Mouse (Mus musculus) stomach, postnatal 0 days (tissue): ENCODE measurements at regions not wholly inside any gene's neighbourhood (a gene's known extent, or its start where the extent isn't known, plus 50 kb on each side); places are given as distances from the start of the nearest gene placed in this dataset.

Source experiments
- ATAC-seq: fragments of 200-750 bp; cut with Nextera tagmentation; 2 replicates; pipeline ENCODE4 v1.8.0; 2017; ENCODE audit not compliant: low FRiP score, low TSS enrichment
- DNase-seq: peaks from one replicate; pipeline ENCODE4 v3.0.0-alpha.2; 2016; ENCODE audit warnings: low spot score
- H3K27ac ChIP-seq: fragments of 300-500 bp; sonication (generic); replicated peaks from 2 replicates; pipeline ENCODE4 v1.5.1; 2014; ENCODE audit warnings: mild to moderate bottlenecking, control low read depth
- H3K27me3 ChIP-seq: fragments of 300-500 bp; sonication (generic); 2 replicates; pipeline ENCODE4 v1.6.1; 2014; ENCODE audit warnings: low read length; ENCODE audit not compliant: control insufficient read depth, insufficient read depth
- H3K36me3 ChIP-seq: fragments of 300-500 bp; sonication (generic); 2 replicates; pipeline ENCODE4 v1.6.1; 2014; ENCODE audit warnings: low read length, mixed read lengths; ENCODE audit not compliant: control insufficient read depth, insufficient read depth
- H3K4me1 ChIP-seq: fragments of 300-500 bp; sonication (generic); replicated peaks from 2 replicates; pipeline ENCODE4 v1.6.1; 2014; ENCODE audit warnings: antibody characterized with exemption; ENCODE audit not compliant: control insufficient read depth, insufficient read depth
- H3K4me2 ChIP-seq: fragments of 300-500 bp; sonication (generic); replicated peaks from 2 replicates; pipeline ENCODE4 v1.6.1; 2014; ENCODE audit warnings: low read depth, mild to moderate bottlenecking, control low read depth, moderate library complexity
- H3K4me3 ChIP-seq: fragments of 300-500 bp; sonication (generic); 2 replicates; pipeline ENCODE4 v1.5.1; 2014; ENCODE audit warnings: low read depth, low read length, control low read depth
- H3K9ac ChIP-seq: fragments of 300-500 bp; sonication (generic); 2 replicates; pipeline ENCODE4 v1.6.1; 2014; ENCODE audit warnings: mild to moderate bottlenecking, low read length, control low read depth, mixed read lengths
- H3K9me3 ChIP-seq: fragments of 300-500 bp; sonication (generic); 2 replicates; pipeline ENCODE4 v1.6.1; 2016; ENCODE audit warnings: low read length; ENCODE audit not compliant: control insufficient read depth
- CTCF ChIP-seq: IDR thresholded peaks from 2 replicates; pipeline ENCODE4 v1.5.1; 2016; ENCODE audit warnings: antibody characterized with exemption, low read depth, mild to moderate bottlenecking, moderate library complexity
- EP300 ChIP-seq: optimal IDR thresholded peaks from 2 replicates; pipeline ENCODE3; 2016; ENCODE audit warnings: antibody characterized with exemption
- WGBS: fragments of 180-500 bp; shearing (Covaris S2); extraction: QIAGEN DNeasy Blood & Tissue Kit; methylation state at CpG from one replicate; pipeline ENCODE4 v1.1.7; 2014; 5-methylcytosine and 5-hydroxymethylcytosine counted together

DNA sequence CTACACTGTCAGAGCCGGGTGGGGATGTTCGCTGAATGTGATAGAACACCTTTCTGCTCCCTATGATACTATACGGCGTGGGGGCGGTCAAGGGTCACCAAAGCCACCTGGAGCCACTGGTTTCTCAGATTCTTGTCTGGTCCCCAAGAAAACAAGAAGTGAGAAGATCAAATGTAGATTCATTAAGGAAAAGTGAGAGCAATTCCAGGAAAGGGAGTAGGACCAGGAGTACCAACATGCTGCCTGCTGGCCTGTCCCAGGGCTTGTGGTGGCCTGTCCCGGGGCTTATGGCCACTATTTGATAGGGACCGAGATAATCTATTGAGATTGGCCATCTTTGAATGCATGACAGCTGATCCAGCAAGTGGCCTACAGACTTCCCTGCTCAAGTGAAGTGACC lies 58.8 kb upstream of the Fut8 start:
- H3K36me3 ChIP-seq: no peaks in the 10 kb centered on the region
- 76% methylated on average over 7 of the region's 7 CpGs for WGBS
- no peak for TF ChIP-seq EP300
- no peak for TF ChIP-seq CTCF
- H3K27me3 ChIP-seq: no peaks in the 10 kb centered on the region
- H3K4me3 ChIP-seq: no peak overlapping the region
- DNase-seq (no peak), ATAC-seq (no peak)
- no peak overlapping the region for H3K9ac ChIP-seq
- no peak overlapping the region for H3K4me2 ChIP-seq
- H3K27ac ChIP-seq: 0 out of 2 replicates have a peak overlapping the region, but pooled peaks have one; percentile 4
- no peaks in the 10 kb centered on the region for H3K9me3 ChIP-seq
- H3K4me1 ChIP-seq: peaks cover 6% of the 10 kb centered on the region

DNA sequence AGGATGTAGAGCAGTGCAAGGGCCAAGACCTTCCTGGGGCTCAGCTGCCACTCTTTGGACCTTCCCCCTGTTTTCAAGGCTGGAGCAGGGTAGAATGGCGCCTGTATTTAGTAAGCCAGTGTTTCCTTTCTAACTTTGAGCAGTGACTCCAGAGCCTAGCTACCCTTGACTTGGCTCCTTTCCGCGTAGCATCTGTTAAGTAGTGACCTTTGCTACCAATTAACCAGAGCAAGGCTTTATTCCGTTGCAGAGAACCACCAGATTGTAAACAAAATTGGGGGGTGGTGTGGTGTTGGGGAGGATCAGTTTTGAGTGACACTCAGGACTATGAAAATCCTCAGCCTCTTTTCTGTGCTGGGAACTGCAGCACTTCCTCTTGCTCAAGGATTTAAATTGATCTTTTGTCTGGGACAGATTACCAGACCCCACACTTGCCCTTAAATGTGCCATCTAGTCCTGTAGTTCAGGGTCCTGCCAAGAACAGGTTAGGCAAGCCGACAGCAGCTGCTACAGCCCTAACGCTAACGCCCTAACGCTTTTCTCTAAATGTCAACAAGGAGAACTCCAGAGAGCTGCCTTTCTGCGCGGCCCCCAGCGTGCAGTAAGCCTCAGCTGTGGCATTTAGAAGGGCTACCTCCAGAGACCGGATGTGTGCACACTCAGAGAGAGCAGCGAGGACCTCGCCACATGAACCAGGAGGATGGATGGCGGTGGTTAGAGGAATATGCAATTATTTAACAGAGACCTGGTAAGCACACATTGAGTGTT lies 59.9 kb upstream of the Fut8 start:
- DNase-seq: peak; percentile 70
- ATAC-seq: peak; percentile 81
- no peak overlapping the region for H3K9ac ChIP-seq
- H3K27ac ChIP-seq: peak overlapping the region; percentile 61
- H3K27me3 ChIP-seq: no peaks in the 10 kb centered on the region
- TF ChIP-seq CTCF (no peak; the same call in 1 of the 2 replicates), EP300 (no peak)
- no peak overlapping the region for H3K4me2 ChIP-seq
- peaks cover 6% of the 10 kb centered on the region for H3K4me1 ChIP-seq
- H3K9me3 ChIP-seq: no peaks in the 10 kb centered on the region
- WGBS: 20% methylated on average over 15 of the region's 15 CpGs
- no peaks in the 10 kb centered on the region for H3K36me3 ChIP-seq
- no peak overlapping the region for H3K4me3 ChIP-seq

DNA sequence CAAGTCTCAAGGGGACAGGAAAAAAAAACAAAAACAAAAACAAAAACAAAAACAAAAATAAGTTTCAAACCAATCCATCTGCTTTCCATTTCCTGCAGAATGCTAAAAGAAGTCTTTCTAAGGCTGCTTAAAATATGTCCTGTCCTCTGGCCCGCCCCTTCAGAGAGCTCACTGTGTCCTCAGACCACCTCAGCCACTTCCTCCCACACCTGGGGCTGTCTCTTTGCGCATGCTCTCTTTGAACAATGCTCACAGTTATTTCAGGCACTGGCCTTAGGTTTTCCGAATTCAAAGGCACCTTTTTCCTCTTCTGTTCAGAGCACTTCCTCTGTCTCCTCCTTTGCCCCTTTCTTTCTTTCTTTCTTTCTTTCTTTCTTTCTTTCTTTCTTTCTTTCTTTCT lies 60.6 kb upstream of the Fut8 start:
- DNase-seq: no peak
- no peaks in the 10 kb centered on the region for H3K27me3 ChIP-seq
- 71% methylated on average over 3 of the region's 3 CpGs for WGBS
- peaks cover 6% of the 10 kb centered on the region for H3K4me1 ChIP-seq
- TF ChIP-seq EP300 (no peak), CTCF (no peak)
- H3K4me3 ChIP-seq: no peak overlapping the region
- H3K9me3 ChIP-seq: no peaks in the 10 kb centered on the region
- no peak overlapping the region for H3K27ac ChIP-seq
- ATAC-seq: no peak
- H3K4me2 ChIP-seq: no peak overlapping the region
- H3K36me3 ChIP-seq: no peaks in the 10 kb centered on the region
- H3K9ac ChIP-seq: no peak overlapping the region

DNA sequence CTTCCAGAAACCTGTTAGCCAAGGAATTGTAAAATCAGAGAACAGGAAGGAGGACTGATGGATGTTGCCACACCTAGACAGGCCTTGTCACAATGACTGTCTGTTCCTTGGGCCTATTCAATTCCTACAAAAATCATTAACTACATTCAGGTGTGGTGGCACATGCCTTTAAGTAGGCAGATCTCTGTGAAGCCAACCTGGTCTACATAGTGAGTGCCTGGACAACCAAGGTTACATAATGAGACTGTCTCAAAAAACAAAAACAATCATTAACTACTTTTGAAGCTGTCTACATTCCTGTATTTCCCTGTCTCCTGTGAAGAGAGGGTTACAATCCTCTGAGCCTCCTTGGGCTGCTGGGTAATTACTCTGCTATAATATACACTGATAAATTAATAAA lies 63.9 kb upstream of the Fut8 start:
- Histone ChIP-seq H3K27ac (no peak overlapping the region), H3K4me2 (no peak overlapping the region), H3K9me3 (no peaks in the 10 kb centered on the region), H3K4me1 (peaks cover 6% of the 10 kb centered on the region), H3K36me3 (no peaks in the 10 kb centered on the region), H3K27me3 (no peaks in the 10 kb centered on the region), H3K9ac (no peak overlapping the region), H3K4me3 (no peak overlapping the region)
- ATAC-seq (no peak; the same call in 1 of the 2 replicates), DNase-seq (no peak)
- TF ChIP-seq EP300 (no peak), CTCF (no peak)

DNA sequence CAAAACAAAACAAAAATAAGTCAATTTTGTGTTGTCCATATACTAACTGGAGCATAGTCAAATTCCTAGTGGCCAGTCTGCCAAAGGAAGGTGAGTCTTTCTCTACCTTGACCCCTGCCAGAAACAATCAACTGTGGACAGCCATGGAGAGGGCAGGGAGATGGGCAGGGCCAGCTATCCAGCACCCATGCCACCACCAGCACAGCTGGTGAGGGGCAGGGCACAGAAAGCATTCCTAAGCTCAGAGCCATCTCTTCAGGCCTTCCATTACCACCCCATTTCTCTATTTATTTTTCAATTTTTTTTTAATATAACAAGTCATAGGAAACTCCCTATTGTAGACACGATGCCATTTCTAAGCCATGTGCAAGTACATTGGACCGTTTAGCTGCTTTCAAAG lies 65.4 kb upstream of the Fut8 start:
- H3K27ac ChIP-seq: no peak overlapping the region
- ATAC-seq: no peak
- H3K9ac ChIP-seq: no peak overlapping the region
- H3K27me3 ChIP-seq: no peaks in the 10 kb centered on the region
- no peak overlapping the region for H3K4me3 ChIP-seq
- H3K4me1 ChIP-seq: peaks cover 2% of the 10 kb centered on the region; the same call in 1 of the 2 replicates
- no peak for DNase-seq
- TF ChIP-seq CTCF: no peak
- no peak for TF ChIP-seq EP300
- H3K36me3 ChIP-seq: no peaks in the 10 kb centered on the region
- 85% methylated on average over 2 of the region's 2 CpGs for WGBS
- H3K4me2 ChIP-seq: no peak overlapping the region
- no peaks in the 10 kb centered on the region for H3K9me3 ChIP-seq

DNA sequence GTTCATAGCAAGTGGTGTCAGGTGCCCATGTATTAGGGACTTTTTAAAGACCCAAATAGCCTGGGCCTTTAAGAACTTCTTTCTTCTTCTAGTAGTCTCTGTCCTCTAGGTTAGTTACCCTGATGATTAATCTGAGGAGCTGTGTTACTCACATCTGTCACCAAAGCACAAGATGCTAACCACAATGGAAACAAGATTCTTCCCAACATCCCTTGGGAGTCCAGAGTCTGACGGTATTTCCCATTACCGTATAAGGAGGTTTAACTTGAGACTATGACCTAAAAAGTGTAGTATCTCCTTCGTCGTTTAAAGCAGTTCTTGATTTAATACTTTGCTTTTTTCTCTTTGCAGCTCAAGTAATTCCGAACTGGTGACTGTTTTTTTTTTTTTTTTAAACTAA lies 67.7 kb upstream of the Fut8 start:
- Histone ChIP-seq H3K4me1 (no peaks in the 10 kb centered on the region), H3K27me3 (no peaks in the 10 kb centered on the region), H3K4me3 (no peak overlapping the region), H3K27ac (no peak overlapping the region), H3K4me2 (no peak overlapping the region), H3K9me3 (no peaks in the 10 kb centered on the region), H3K9ac (no peak overlapping the region), H3K36me3 (no peaks in the 10 kb centered on the region)
- 71% methylated on average over 5 of the region's 5 CpGs for WGBS
- DNase-seq: no peak
- no peak for ATAC-seq
- TF ChIP-seq EP300: no peak
- TF ChIP-seq CTCF: no peak
